Mouse (Mus musculus) stomach, embryonic 16.5 days (tissue): ENCODE data around the gene Brs3. TPM values are rescaled to one million over a fixed set of nuclear protein-coding genes. Genes with fewer than 3 reads are reported as not detected.

Experiments
- polyA plus RNA-seq: library from polyadenylated mRNA; unstranded; fragments of >200 nt; fragmentation: Nextera tagmentation; extraction: Ambion mirVana; gene quantifications from 2 replicates; pipeline ENCODE4 v1.2.1, GENCODE M21; 2015

Gene Brs3
- polyA plus RNA-seq, 1 experiment from 2014 or later: not detected

Other genes starting within 250 kb of the Brs3 start
- 1.6 and 2.2 TPM in 2 replicates for gene Map7d3, start 220.7 kb upstream of the Brs3 start, polyA plus RNA-seq
- 0.08 and 0.16 TPM in 2 replicates for gene Adgrg4, start 172.9 kb upstream of the Brs3 start, polyA plus RNA-seq
- gene Htatsf1, start 10.5 kb downstream of the Brs3 start, polyA plus RNA-seq: 47.6 and 53.7 TPM in 2 replicates
- 0.08 TPM in 1 of 2 replicates, not detected in the other for gene Vgll1, start 45.0 kb downstream of the Brs3 start, polyA plus RNA-seq
- not detected in 2 replicates for gene Cd40lg, start 169.1 kb downstream of the Brs3 start, polyA plus RNA-seq